Mouse (Mus musculus): ENCODE measurements around the gene Gm27027. TPM values are rescaled to one million over a fixed set of nuclear protein-coding genes. Genes with fewer than 3 reads are reported as not detected.

Gene Gm27027
- total and polyA plus RNA-seq, 2 experiments from 2014 or later: not detected

GRCm38 (mm10) chr2:93961716-93962115 lies 34.4 kb downstream of the Gm27027 start:
- H3K4me2 ChIP-seq (ENCODE audit: low read depth, low read length): no peak overlapping the region
- 0 out of 2 replicates have a peak, but pooled peaks have one; percentile 18 for ATAC-seq (ENCODE audit: insufficient read depth, low read depth)
- 56% methylated on average over 8 of the region's 8 CpGs for WGBS
- peaks cover 9% of the 10 kb centered on the region; the same call in 1 of the 2 replicates for H3K27me3 ChIP-seq (ENCODE audit: control insufficient read depth, insufficient read depth, low read length)
- no peak overlapping the region for H3K4me3 ChIP-seq (ENCODE audit: low read depth, low read length)
- TF ChIP-seq CTCF (IDR thresholded peaks at IDR 0.05; ENCODE audit: low read depth) (no peak), EP300 (IDR thresholded peaks at IDR 0.05; ENCODE audit: low read depth) (no peak)
- DNase-seq (ENCODE audit: low spot score): no peak
- no peak overlapping the region for H3K9ac ChIP-seq (replicated peaks; ENCODE audit: low read depth, low read length)
- no peak overlapping the region for H3K27ac ChIP-seq (ENCODE audit: low read depth)
- no peaks in the 10 kb centered on the region for H3K4me1 ChIP-seq (ENCODE audit: control insufficient read depth, insufficient read depth)
- no peaks in the 10 kb centered on the region for H3K9me3 ChIP-seq (replicated peaks; ENCODE audit: control insufficient read depth, low read length)
- no peaks in the 10 kb centered on the region for H3K36me3 ChIP-seq (replicated peaks; ENCODE audit: control insufficient read depth, insufficient read depth, low read length)

GRCm38 (mm10) chr2:93959346-93959745 lies 36.8 kb downstream of the Gm27027 start:
- no peak overlapping the region for H3K9ac ChIP-seq (replicated peaks; ENCODE audit: low read depth, low read length)
- TF ChIP-seq EP300 (IDR thresholded peaks at IDR 0.05; ENCODE audit: low read depth) (no peak), CTCF (IDR thresholded peaks at IDR 0.05; ENCODE audit: low read depth) (no peak)
- H3K27ac ChIP-seq (ENCODE audit: low read depth): no peak overlapping the region
- peaks cover 13% of the 10 kb centered on the region for H3K4me1 ChIP-seq (ENCODE audit: control insufficient read depth, insufficient read depth)
- no peaks in the 10 kb centered on the region for H3K36me3 ChIP-seq (replicated peaks; ENCODE audit: control insufficient read depth, insufficient read depth, low read length)
- no peaks in the 10 kb centered on the region for H3K9me3 ChIP-seq (replicated peaks; ENCODE audit: control insufficient read depth, low read length)
- ATAC-seq (ENCODE audit: insufficient read depth, low read depth): no peak
- 71% methylated on average over 8 of the region's 8 CpGs for WGBS
- H3K4me2 ChIP-seq (ENCODE audit: low read depth, low read length): no peak overlapping the region
- peaks cover 20% of the 10 kb centered on the region for H3K27me3 ChIP-seq (ENCODE audit: control insufficient read depth, insufficient read depth, low read length)
- no peak overlapping the region for H3K4me3 ChIP-seq (ENCODE audit: low read depth, low read length)
- no peak for DNase-seq (ENCODE audit: low spot score)

GRCm38 (mm10) chr2:93958216-93958615 lies 37.9 kb downstream of the Gm27027 start:
- H3K4me2 ChIP-seq (ENCODE audit: low read depth, low read length): no peak overlapping the region
- no peaks in the 10 kb centered on the region for H3K9me3 ChIP-seq (replicated peaks; ENCODE audit: control insufficient read depth, low read length)
- whole genome bisulfite sequencing: 73% methylated on average over 3 of the region's 3 CpGs
- peaks cover 13% of the 10 kb centered on the region for H3K4me1 ChIP-seq (ENCODE audit: control insufficient read depth, insufficient read depth)
- H3K4me3 ChIP-seq (ENCODE audit: low read depth, low read length): no peak overlapping the region
- no peak for DNase-seq (ENCODE audit: low spot score)
- H3K27ac ChIP-seq (ENCODE audit: low read depth): no peak overlapping the region
- H3K27me3 ChIP-seq (ENCODE audit: control insufficient read depth, insufficient read depth, low read length): peaks cover 28% of the 10 kb centered on the region
- no peaks in the 10 kb centered on the region for H3K36me3 ChIP-seq (replicated peaks; ENCODE audit: control insufficient read depth, insufficient read depth, low read length)
- TF ChIP-seq CTCF (IDR thresholded peaks at IDR 0.05; ENCODE audit: low read depth) (no peak), EP300 (IDR thresholded peaks at IDR 0.05; ENCODE audit: low read depth) (no peak)
- no peak for ATAC-seq (ENCODE audit: insufficient read depth, low read depth)
- no peak overlapping the region for H3K9ac ChIP-seq (replicated peaks; ENCODE audit: low read depth, low read length)

- H3K4me2 ChIP-seq (ENCODE audit: low read depth, low read length): 0 out of 2 replicates have a peak overlapping the region, but pooled peaks have one; percentile 95
- ATAC-seq (ENCODE audit: insufficient read depth, low read depth): no peak
Measured at GRCm38 (mm10) chr2:93957785-93958175, 38.4 kb downstream of the Gm27027 start.

GRCm38 (mm10) chr2:93956908-93957784 lies 39.0 kb downstream of the Gm27027 start, which contains the start of gene Gm13889:
Gm13889 (minus strand) TSS chr2:93957201.
- Histone ChIP-seq H3K9me3 (replicated peaks; ENCODE audit: control insufficient read depth, low read length) (no peaks in the 10 kb centered on the region), H3K27ac (ENCODE audit: low read depth) (peak within 1 kb of the TSS; percentile 52), H3K27me3 (ENCODE audit: control insufficient read depth, insufficient read depth, low read length) (peaks cover 31% of the 10 kb centered on the region), H3K36me3 (replicated peaks; ENCODE audit: control insufficient read depth, insufficient read depth, low read length) (no peaks in the 10 kb centered on the region), H3K4me3 (ENCODE audit: low read depth, low read length) (peak within 1 kb of the TSS; percentile 71), H3K4me2 (ENCODE audit: low read depth, low read length) (peak within 1 kb of the TSS; percentile 95), H3K9ac (replicated peaks; ENCODE audit: low read depth, low read length) (peak within 1 kb of the TSS; percentile 74), H3K4me1 (ENCODE audit: control insufficient read depth, insufficient read depth) (peaks cover 13% of the 10 kb centered on the region)
- ATAC-seq (ENCODE audit: insufficient read depth, low read depth) (peak; percentile 82), DNase-seq (ENCODE audit: low spot score) (peak; percentile 84)
- 7% methylated on average over 59 of the region's 62 CpGs for WGBS
- peak; percentile 1; the same call in 1 of the 2 replicates for TF ChIP-seq CTCF (IDR thresholded peaks at IDR 0.05; ENCODE audit: low read depth)
- no peak for TF ChIP-seq EP300 (IDR thresholded peaks at IDR 0.05; ENCODE audit: low read depth)

More at GRCm38 (mm10) chr2:93957785-93958175, 38.4 kb downstream of the Gm27027 start:
- H3K36me3 ChIP-seq (replicated peaks; ENCODE audit: control insufficient read depth, insufficient read depth, low read length): no peaks in the 10 kb centered on the region
- TF ChIP-seq EP300 (IDR thresholded peaks at IDR 0.05; ENCODE audit: low read depth) (no peak), CTCF (IDR thresholded peaks at IDR 0.05; ENCODE audit: low read depth) (no peak)
- no peak overlapping the region for H3K4me3 ChIP-seq (ENCODE audit: low read depth, low read length)
- 76% methylated on average over 8 of the region's 8 CpGs for WGBS
- no peak overlapping the region for H3K9ac ChIP-seq (replicated peaks; ENCODE audit: low read depth, low read length)
- DNase-seq (ENCODE audit: low spot score): no peak
- no peak overlapping the region for H3K27ac ChIP-seq (ENCODE audit: low read depth)
- H3K9me3 ChIP-seq (replicated peaks; ENCODE audit: control insufficient read depth, low read length): no peaks in the 10 kb centered on the region
- H3K4me1 ChIP-seq (ENCODE audit: control insufficient read depth, insufficient read depth): peaks cover 13% of the 10 kb centered on the region
- peaks cover 31% of the 10 kb centered on the region for H3K27me3 ChIP-seq (ENCODE audit: control insufficient read depth, insufficient read depth, low read length)

Measured in heart, postnatal 0 days (tissue).